Mouse (Mus musculus): ENCODE measurements at regions not wholly inside any gene's neighbourhood (a gene's known extent, or its start where the extent isn't known, plus 50 kb on each side); places are given as distances from the start of the nearest gene placed in this dataset.
A peak's percentile ranks its signal among the peaks of the same experiment; 100 is the strongest.
"Not testable (repeated sequence)": the region's sequence is repeated elsewhere in the genome, so short reads cannot be mapped to it uniquely, and the experiment has no call there.

DNA sequence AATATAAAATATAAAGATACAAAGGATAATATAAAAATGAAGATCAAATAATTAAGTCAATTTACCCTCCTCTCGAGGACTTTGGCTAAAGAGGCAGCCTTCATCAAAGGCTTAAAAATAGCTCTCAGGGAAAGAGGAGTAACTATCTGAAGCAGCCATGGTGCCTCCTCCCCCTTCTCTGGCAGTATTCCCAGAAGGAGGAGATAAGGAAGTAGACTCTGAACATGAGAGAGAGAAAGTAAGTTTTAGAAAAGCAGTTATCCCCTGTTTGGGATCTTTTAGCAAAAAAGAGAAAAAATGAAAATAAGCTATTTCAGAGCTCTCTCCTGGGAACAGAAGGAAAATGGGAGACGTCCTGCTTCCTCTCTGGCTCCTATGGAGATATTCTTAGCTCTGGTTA is 406.7 kb upstream of the Jmjd1c start:
- H3K9me3 ChIP-seq (ENCODE audit: control insufficient read depth, low read length) = peaks cover 12% of the 10 kb centered on the region
- H3K27ac ChIP-seq (replicated peaks; ENCODE audit: low read depth, low read length); H3K9ac ChIP-seq (replicated peaks; ENCODE audit: low read length); H3K36me3 ChIP-seq (ENCODE audit: control insufficient read depth, insufficient read depth, low read length); H3K4me3 ChIP-seq (replicated peaks; ENCODE audit: low read depth, low read length); H3K27me3 ChIP-seq (ENCODE audit: control insufficient read depth, insufficient read depth, low read length); H3K4me1 ChIP-seq (ENCODE audit: control insufficient read depth, insufficient read depth, low read length); H3K4me2 ChIP-seq (ENCODE audit: low read length); ATAC-seq (ENCODE audit: low FRiP score, low TSS enrichment); DNase-seq: not testable (repeated sequence)
- 78% methylated on average over 2 of the region's 2 CpGs for WGBS

DNA sequence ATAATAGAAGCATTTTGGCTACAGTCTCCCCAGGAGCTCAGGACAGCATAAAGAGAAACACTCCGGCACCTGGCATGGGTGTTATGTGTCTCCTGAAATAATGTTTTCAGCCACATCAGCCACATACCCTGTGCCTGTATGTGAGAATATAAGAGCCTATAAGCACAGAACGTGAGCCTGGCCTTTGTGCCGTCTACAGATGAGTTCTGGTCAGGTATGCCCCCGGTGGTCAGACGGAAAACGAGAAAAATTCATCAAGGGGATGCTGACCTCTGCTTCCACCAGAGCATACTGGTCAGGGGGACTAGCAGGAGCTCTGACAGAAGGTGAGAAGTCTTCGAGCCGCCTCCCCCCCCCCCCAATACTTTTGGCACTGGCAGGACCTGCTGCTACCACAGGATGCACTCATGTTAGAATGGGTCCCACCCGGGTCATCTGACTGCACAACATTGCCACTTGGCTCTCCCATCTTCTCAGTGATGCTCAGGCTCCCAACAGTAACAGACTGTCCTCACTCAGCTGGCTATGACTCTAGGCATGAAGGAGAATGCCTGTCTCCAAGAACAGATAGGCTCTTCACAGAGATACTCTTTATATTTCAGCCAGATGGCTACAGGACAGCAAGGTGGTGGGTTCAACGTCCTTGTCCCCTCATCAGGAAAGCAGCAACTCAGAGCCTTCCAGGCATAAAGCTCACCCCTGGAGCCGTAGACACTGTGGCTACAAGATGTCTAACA is 401.2 kb upstream of the Jmjd1c start:
- H3K36me3 ChIP-seq (ENCODE audit: control insufficient read depth, insufficient read depth, low read length) = no peaks in the 10 kb centered on the region
- WGBS = 94% methylated on average over 11 of the region's 11 CpGs
- H3K9me3 ChIP-seq (ENCODE audit: control insufficient read depth, low read length) = no peaks in the 10 kb centered on the region
- no peaks in the 10 kb centered on the region for H3K27me3 ChIP-seq (ENCODE audit: control insufficient read depth, insufficient read depth, low read length)
- H3K4me3 ChIP-seq (replicated peaks; ENCODE audit: low read depth, low read length) = no peak overlapping the region
- H3K4me1 ChIP-seq (ENCODE audit: control insufficient read depth, insufficient read depth, low read length) = no peaks in the 10 kb centered on the region
- no peak overlapping the region for H3K9ac ChIP-seq (replicated peaks; ENCODE audit: low read length)
- no peak overlapping the region for H3K27ac ChIP-seq (replicated peaks; ENCODE audit: low read depth, low read length)
- DNase-seq (no peak), ATAC-seq (ENCODE audit: low FRiP score, low TSS enrichment) (no peak)
- H3K4me2 ChIP-seq (ENCODE audit: low read length) = no peak overlapping the region

DNA sequence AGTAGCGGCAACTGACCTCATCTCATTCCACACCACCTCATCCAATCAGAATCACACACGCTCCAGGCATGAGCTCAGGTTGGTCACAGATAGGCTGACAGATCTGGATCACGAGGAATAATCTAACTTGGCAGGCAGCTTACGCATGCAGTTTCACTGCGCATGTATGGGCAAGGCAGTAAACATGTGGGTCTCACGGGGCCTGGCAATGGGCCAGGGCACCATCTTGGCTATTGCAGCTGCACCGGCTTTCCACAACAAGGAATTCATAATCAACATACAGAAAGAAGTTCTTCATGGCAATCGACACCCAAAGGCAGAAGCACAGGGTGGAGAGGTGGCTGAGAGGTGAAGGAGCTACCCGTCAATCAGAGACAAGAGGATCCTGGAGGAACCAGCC is 381.0 kb upstream of the Jmjd1c start:
- H3K9me3 ChIP-seq (ENCODE audit: control insufficient read depth, low read length); H3K4me3 ChIP-seq (replicated peaks; ENCODE audit: low read depth, low read length); H3K27ac ChIP-seq (replicated peaks; ENCODE audit: low read depth, low read length); H3K4me2 ChIP-seq (ENCODE audit: low read length); DNase-seq; H3K36me3 ChIP-seq (ENCODE audit: control insufficient read depth, insufficient read depth, low read length); H3K27me3 ChIP-seq (ENCODE audit: control insufficient read depth, insufficient read depth, low read length); H3K4me1 ChIP-seq (ENCODE audit: control insufficient read depth, insufficient read depth, low read length); ATAC-seq (ENCODE audit: low FRiP score, low TSS enrichment); H3K9ac ChIP-seq (replicated peaks; ENCODE audit: low read length): not testable (repeated sequence)
- WGBS = 95% methylated on average over 9 of the region's 9 CpGs

DNA sequence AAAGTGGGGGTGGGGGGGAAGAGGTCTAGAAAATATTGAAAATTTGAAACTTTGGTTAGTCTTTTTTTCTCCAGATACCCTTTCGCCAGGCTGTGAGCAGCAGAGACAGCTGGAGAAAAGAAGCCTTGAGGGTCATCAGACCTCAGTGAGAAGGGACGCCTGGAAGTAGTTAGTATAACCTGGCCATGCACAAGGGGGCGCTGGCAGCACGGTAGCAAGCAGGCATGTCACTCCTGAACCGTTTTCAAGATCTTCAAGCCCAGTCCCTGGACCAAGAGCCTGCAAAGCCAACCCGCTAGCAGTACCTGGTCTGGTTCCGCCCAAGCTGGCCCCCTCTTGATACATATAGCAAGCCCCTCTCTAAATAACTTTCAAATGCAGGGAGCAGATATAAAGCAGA is 378.0 kb upstream of the Jmjd1c start:
- DNase-seq (no peak), ATAC-seq (ENCODE audit: low FRiP score, low TSS enrichment) (no peak)
- H3K27ac ChIP-seq (replicated peaks; ENCODE audit: low read depth, low read length) = no peak overlapping the region
- 77% methylated on average over 7 of the region's 7 CpGs for WGBS
- no peak overlapping the region for H3K4me3 ChIP-seq (replicated peaks; ENCODE audit: low read depth, low read length)
- H3K4me2 ChIP-seq (ENCODE audit: low read length) = no peak overlapping the region
- H3K36me3 ChIP-seq (ENCODE audit: control insufficient read depth, insufficient read depth, low read length) = no peaks in the 10 kb centered on the region
- no peaks in the 10 kb centered on the region for H3K27me3 ChIP-seq (ENCODE audit: control insufficient read depth, insufficient read depth, low read length)
- no peak overlapping the region for H3K9ac ChIP-seq (replicated peaks; ENCODE audit: low read length)
- H3K4me1 ChIP-seq (ENCODE audit: control insufficient read depth, insufficient read depth, low read length) = no peaks in the 10 kb centered on the region
- H3K9me3 ChIP-seq (ENCODE audit: control insufficient read depth, low read length) = no peaks in the 10 kb centered on the region

DNA sequence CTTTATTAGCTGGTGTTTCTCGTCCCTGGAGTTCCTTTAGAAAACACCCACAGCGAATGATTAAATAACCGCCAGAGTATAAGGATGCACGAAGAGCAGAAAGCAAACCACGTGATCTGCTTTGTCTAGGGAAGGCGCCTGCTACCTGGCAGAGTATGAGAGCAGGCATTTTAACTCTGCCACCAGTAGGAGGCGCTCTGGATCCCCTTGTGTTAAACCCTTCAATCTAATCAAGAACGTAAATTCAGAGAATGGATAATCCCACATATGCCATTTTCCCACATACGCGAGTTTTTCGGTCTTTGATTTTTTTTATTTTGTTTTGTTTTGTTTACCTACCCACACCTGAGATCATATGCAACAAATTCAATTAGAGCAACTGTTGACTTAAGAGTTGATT is 376.1 kb upstream of the Jmjd1c start:
- H3K4me3 ChIP-seq (replicated peaks; ENCODE audit: low read depth, low read length) = no peak overlapping the region
- WGBS = 92% methylated on average over 11 of the region's 11 CpGs

DNA sequence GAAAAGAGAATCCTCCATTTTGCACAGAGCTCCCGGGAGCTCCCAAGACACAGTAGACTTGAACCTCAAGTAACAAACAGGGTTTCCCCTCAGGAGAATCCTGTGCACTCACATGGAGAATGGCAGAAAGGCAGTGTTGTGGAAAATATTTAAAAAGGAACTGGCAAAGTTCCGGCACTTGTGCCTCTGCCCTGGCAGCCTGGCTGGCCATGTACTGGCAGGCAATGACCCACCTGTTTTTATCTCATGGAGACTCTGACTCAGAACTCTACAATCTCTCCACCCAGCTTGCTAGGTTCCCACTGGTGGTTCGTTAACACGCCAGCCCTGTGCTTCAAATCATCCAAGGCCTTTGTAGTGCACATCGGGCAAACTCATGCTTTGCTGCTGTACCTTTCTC is 362.3 kb upstream of the Jmjd1c start:
- H3K36me3 ChIP-seq (ENCODE audit: control insufficient read depth, insufficient read depth, low read length) = no peaks in the 10 kb centered on the region
- H3K4me2 ChIP-seq (ENCODE audit: low read length) = no peak overlapping the region
- ATAC-seq (ENCODE audit: low FRiP score, low TSS enrichment) (no peak), DNase-seq (no peak)
- no peak overlapping the region for H3K4me3 ChIP-seq (replicated peaks; ENCODE audit: low read depth, low read length)
- H3K4me1 ChIP-seq (ENCODE audit: control insufficient read depth, insufficient read depth, low read length) = no peaks in the 10 kb centered on the region
- H3K9ac ChIP-seq (replicated peaks; ENCODE audit: low read length) = no peak overlapping the region
- no peak overlapping the region for H3K27ac ChIP-seq (replicated peaks; ENCODE audit: low read depth, low read length)
- no peaks in the 10 kb centered on the region for H3K27me3 ChIP-seq (ENCODE audit: control insufficient read depth, insufficient read depth, low read length)
- no peaks in the 10 kb centered on the region for H3K9me3 ChIP-seq (ENCODE audit: control insufficient read depth, low read length)
- 95% methylated on average over 5 of the region's 5 CpGs for WGBS

More for the DNA sequence above, 376.1 kb upstream of the Jmjd1c start:
- H3K27me3 ChIP-seq (ENCODE audit: control insufficient read depth, insufficient read depth, low read length) = no peaks in the 10 kb centered on the region
- DNase-seq = no peak
- no peaks in the 10 kb centered on the region for H3K9me3 ChIP-seq (ENCODE audit: control insufficient read depth, low read length)
- ATAC-seq (ENCODE audit: low FRiP score, low TSS enrichment) = no peak
- H3K36me3 ChIP-seq (ENCODE audit: control insufficient read depth, insufficient read depth, low read length) = no peaks in the 10 kb centered on the region
- H3K9ac ChIP-seq (replicated peaks; ENCODE audit: low read length) = no peak overlapping the region
- H3K4me2 ChIP-seq (ENCODE audit: low read length) = no peak overlapping the region
- no peaks in the 10 kb centered on the region for H3K4me1 ChIP-seq (ENCODE audit: control insufficient read depth, insufficient read depth, low read length)
- H3K27ac ChIP-seq (replicated peaks; ENCODE audit: low read depth, low read length) = no peak overlapping the region

DNA sequence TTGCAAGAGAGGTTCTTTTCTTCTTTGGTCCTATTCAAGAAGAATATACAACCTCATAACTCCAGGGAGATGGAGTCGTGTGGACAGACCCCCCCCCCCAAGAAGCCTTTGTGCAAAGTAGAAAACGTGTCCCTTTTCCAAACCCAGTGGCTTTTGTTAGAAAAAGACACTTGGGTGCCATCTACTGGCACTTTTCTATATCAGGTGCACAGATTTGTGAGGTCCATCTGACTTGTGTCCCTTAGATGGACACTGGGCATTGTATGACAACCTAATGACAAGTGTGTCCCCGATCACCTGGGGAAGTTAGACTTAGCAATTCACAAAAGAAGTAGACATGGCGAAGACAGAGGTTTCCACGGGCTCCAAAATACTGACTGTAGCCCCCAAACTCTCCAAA is 361.1 kb upstream of the Jmjd1c start:
- H3K27me3 ChIP-seq (ENCODE audit: control insufficient read depth, insufficient read depth, low read length) = no peaks in the 10 kb centered on the region
- H3K36me3 ChIP-seq (ENCODE audit: control insufficient read depth, insufficient read depth, low read length) = no peaks in the 10 kb centered on the region
- H3K4me1 ChIP-seq (ENCODE audit: control insufficient read depth, insufficient read depth, low read length) = no peaks in the 10 kb centered on the region
- H3K9me3 ChIP-seq (ENCODE audit: control insufficient read depth, low read length) = no peaks in the 10 kb centered on the region
- no peak overlapping the region for H3K4me3 ChIP-seq (replicated peaks; ENCODE audit: low read depth, low read length)
- 54% methylated on average over 5 of the region's 5 CpGs for WGBS
- DNase-seq (peak; percentile 48), ATAC-seq (ENCODE audit: low FRiP score, low TSS enrichment) (no peak)
- no peak overlapping the region for H3K9ac ChIP-seq (replicated peaks; ENCODE audit: low read length)
- no peak overlapping the region for H3K4me2 ChIP-seq (ENCODE audit: low read length)
- H3K27ac ChIP-seq (replicated peaks; ENCODE audit: low read depth, low read length) = no peak overlapping the region

DNA sequence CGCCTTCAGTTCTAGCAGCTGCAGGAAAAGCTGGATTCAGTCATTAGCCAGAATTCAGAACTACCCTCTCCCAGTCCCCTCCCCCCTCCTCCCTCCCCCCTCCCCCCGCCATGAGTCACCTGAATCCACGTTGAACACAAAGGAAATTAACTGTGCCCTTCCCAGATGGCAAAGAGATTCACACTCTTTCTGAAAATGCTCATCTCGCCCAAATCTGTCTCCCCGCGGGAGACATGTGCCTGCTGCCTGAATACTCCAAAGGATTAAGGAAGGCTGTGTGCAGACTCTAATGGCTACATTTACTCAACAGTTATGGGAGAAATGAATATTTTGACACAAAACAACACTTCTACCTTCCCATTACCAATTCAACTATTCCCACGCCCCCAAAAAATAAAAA is 356.9 kb upstream of the Jmjd1c start:
- Histone ChIP-seq H3K4me3 (replicated peaks; ENCODE audit: low read depth, low read length) (no peak overlapping the region), H3K9me3 (ENCODE audit: control insufficient read depth, low read length) (no peaks in the 10 kb centered on the region), H3K27me3 (ENCODE audit: control insufficient read depth, insufficient read depth, low read length) (no peaks in the 10 kb centered on the region), H3K9ac (replicated peaks; ENCODE audit: low read length) (no peak overlapping the region), H3K27ac (replicated peaks; ENCODE audit: low read depth, low read length) (no peak overlapping the region), H3K4me2 (ENCODE audit: low read length) (no peak overlapping the region), H3K36me3 (ENCODE audit: control insufficient read depth, insufficient read depth, low read length) (no peaks in the 10 kb centered on the region), H3K4me1 (ENCODE audit: control insufficient read depth, insufficient read depth, low read length) (no peaks in the 10 kb centered on the region)
- ATAC-seq (ENCODE audit: low FRiP score, low TSS enrichment) = no peak
- WGBS = 66% methylated on average over 6 of the region's 7 CpGs
- DNase-seq = no peak

DNA sequence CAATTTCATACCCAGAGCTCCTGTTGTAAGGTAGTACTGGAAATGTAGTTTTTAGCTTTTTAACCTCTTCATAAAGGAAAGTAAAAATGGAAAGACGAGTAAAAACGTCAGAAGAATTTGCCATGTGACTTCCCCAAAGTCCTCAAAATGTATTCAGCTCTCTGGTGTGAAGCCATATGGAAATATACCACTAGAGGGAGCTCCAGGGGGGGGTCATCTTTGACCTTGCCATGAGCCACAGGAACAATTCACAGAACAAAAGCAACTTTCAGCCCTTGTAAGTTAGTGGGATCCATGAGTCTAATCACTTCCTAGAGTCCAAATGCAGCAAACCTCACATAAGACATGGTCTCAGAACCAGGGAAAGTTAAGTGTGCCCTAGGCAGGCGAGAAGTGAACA is 354.1 kb upstream of the Jmjd1c start:
- ATAC-seq (ENCODE audit: low FRiP score, low TSS enrichment) (no peak), DNase-seq (peak; percentile 24)
- H3K4me1 ChIP-seq (ENCODE audit: control insufficient read depth, insufficient read depth, low read length) = no peaks in the 10 kb centered on the region
- no peaks in the 10 kb centered on the region for H3K36me3 ChIP-seq (ENCODE audit: control insufficient read depth, insufficient read depth, low read length)
- H3K27ac ChIP-seq (replicated peaks; ENCODE audit: low read depth, low read length) = no peak overlapping the region
- H3K27me3 ChIP-seq (ENCODE audit: control insufficient read depth, insufficient read depth, low read length) = no peaks in the 10 kb centered on the region
- H3K9ac ChIP-seq (replicated peaks; ENCODE audit: low read length) = no peak overlapping the region
- no peaks in the 10 kb centered on the region for H3K9me3 ChIP-seq (ENCODE audit: control insufficient read depth, low read length)
- no peak overlapping the region for H3K4me3 ChIP-seq (replicated peaks; ENCODE audit: low read depth, low read length)
- H3K4me2 ChIP-seq (ENCODE audit: low read length) = no peak overlapping the region
- 65% methylated on average over 3 of the region's 3 CpGs for WGBS
